Mouse (Mus musculus): ENCODE measurements around the gene Speer4b. TPM values are rescaled to one million over a fixed set of nuclear protein-coding genes. Genes with fewer than 3 reads are reported as not detected.
A peak's percentile ranks its signal among the peaks of the same experiment; 100 is the strongest.
"Not testable (repeated sequence)": the region's sequence is repeated elsewhere in the genome, so short reads cannot be mapped to it uniquely, and the experiment has no call there.

Gene Speer4b
- not detected for total RNA-seq (2022)

DNA sequence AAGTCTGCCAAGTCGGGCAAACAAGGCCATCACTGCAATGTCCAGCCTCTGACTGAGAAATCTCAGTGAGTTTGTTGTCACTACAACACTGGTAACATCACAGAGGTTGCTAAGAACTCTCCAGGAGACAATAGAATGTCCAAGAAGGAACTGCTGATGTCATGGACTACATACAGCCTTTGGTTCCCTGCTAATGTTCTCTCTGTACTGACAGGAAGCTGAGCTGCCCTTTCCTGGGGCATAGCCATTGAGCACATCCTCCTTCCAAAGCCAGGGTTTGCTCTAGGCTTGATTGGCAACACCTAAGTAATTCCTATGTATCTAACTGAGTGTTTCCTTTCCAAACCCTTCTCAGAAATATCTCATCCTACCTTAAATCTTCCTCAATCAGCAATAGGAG, at the start of gene Speer4b:
Gene Speer4b (minus strand): TSS at position 101 of the 400 bp plus-strand sequence.
- DNase-seq (ENCODE audit: low spot score): not testable (repeated sequence)

DNA sequence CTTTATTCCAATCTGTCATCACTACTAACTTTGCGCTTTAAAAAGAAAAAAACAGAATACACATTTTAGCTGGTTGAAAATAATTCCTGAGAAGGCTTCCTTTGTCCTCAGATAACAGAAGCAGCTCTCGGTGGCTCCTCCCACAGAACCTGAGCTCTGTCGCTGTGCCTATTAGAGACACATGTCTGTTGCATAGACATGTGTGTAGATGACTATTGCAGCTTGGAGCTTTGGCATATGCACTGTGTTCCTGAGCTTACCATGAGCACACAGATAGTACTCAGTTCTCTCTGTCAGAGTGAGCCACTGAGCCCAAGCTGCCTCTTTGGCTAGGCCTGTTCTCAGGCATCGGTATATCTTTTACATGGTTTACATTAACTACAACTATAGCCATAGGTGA, 48.1 kb upstream of the Speer4b start:
- no peak for DNase-seq (ENCODE audit: low spot score)

DNA sequence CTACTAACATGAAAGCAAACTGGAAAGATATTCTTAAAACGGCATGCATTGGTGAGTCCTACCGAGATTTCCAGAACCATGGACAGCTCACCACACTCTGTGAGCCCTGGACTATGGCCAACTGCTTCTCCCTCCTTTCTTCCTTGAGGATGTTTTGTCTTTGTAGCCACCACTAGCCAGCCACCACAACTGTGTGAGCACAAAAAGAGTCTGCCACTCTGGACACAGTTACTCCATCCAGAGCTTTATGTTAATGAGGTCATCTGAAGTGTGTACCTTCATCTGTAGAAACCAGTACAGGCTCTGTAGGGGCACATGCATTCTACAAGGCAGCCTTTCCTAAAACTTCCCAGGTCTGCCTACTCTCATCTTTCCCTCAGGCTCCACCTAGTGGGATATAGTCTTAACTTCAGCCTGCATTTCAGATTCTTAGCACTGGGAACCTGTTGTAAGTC, 43.6 kb upstream of the Speer4b start:
- peak; percentile 1 for DNase-seq (ENCODE audit: low spot score)

DNA sequence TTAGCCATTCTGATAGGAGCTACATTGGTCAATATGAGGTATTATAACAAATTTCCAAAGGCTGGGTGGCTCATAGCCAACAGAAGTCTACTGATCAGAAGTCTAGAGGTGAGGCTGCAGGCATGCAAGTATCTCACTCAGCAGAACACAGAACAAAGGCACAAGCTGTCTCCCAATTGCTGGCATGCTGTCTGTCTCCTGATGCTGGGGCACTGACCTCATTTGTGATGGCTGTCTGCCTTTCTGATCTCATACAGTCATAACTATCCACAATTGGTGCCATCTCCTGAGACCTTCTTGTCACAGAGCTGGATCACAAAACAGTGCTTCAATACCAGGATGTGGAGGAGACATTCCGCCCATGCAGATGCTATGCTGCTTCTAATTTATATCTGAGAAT, 25.7 kb upstream of the Speer4b start:
- no peak for DNase-seq (ENCODE audit: low spot score)

DNA sequence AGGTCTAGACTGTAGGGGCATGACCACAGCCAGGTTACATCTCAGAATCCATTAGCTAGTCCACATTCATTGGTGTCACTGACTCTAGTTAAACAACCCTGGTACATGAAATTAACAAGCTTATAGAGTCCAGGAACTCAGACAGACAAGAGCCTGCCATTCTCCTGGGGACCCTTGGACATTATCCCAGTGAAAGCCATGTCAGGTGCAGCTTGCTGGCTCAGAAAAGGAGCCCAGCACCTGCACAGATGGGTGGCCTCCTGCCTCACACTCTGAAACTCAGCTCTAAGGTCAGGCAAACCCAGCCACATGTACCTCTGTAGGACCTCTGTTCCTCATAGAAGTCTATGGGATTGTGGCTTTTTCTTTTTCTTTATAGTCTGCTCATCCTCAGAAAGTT, 17.5 kb upstream of the Speer4b start:
- DNase-seq (ENCODE audit: low spot score): no peak

DNA sequence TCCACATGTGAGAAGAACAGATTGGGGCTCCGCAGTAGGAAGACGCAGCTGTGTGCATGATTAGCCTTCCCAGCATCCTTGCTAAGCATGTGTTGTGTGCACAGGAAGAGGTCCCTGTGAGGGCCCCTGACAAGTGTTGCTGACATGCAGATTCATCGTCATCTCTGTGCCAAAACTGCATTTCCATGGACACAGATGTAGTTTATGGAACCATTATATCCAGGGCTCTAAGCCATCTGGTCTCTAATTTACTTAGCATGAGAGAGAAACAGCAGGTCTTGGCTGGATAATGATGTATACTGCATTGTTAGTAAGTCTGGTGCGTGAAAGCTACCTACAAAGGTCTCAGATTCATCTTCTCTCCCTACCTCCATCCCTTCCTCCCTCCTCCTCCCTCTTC, 10.3 kb downstream of the Speer4b start:
- no peak for DNase-seq (ENCODE audit: low spot score)

DNA sequence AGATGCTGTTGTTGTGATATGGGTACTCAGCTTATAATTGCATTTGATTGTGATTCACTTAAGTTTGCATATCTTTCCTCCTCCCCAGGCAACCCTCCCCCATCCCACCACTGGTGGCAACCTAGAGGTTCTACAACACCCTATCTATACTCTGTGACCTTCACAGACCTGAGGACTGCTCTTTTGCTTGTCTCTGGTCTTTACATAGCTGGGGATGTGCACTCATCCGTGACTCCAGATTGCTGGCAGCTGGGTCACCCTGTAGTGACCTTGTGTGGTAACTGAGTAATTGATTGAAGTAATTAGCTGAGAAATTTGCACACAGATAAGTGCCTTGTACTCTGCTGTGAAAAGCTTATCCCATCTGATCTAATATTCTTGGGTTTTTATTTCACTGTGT, 15.1 kb downstream of the Speer4b start:
- DNase-seq (ENCODE audit: low spot score): no peak

DNA sequence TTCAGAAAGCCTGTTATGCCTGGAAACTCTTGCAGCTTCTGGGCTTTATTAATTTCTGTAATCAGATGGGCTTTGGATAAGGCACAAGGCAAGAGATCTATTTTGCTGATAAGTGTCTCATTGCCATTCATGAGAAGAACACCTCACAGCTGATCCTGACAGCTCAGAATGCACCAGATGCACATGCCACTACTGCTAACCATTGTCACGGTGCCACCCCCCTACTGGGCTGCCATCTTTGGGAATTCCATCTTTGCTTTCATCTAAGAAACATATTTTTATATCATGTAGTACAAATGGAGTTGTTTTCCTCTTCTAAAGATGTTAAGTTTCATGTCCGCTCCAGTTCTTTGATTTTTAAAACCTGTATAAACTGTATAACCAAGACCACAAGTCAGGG, 19.5 kb downstream of the Speer4b start:
- DNase-seq (ENCODE audit: low spot score): no peak

DNA sequence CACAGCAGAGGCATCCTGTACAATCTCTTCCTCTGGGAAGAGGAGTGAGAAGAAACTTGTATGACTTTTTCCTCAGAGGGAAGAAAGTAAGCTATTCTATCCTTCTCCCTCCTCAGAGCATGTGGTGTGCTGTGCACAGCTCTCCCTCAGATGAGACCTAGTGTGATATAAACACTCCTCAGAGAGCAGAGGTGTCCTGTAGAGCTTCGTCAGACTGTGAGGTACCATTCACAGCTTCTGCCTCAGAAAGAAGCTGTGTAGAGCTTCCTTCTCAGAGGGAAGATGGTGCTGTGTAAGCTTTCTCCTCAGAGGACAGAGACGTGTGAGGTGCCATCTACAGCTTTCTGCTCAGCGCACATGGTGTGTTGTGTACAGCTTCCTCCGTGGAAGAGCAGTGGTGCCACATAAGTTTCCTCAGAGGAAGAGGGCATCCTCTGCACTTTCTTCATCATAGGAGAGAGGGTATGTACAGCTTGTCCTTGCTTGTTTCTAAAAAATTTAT, 26.2 kb downstream of the Speer4b start:
- no peak for DNase-seq (ENCODE audit: low spot score)

DNA sequence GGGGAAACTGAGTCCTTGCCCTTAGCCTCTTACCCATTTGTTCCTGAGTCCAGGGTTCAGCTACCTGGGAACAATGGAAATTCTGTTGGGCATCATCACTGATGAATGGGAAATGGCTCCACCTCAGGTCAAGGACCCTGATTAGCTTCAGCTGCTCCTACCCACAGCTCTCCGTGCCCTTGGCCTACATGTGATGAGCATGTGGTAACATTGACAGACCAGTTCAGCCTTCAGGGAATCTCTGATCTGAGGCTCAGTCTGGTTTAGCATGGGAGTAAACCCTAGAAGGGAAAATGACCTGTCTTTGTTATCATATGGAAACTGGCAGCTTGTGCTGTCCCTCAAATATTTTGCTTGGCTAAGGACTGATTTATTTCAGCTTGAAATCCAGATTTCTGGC, 43.6 kb downstream of the Speer4b start:
- no peak for DNase-seq (ENCODE audit: low spot score)

DNA sequence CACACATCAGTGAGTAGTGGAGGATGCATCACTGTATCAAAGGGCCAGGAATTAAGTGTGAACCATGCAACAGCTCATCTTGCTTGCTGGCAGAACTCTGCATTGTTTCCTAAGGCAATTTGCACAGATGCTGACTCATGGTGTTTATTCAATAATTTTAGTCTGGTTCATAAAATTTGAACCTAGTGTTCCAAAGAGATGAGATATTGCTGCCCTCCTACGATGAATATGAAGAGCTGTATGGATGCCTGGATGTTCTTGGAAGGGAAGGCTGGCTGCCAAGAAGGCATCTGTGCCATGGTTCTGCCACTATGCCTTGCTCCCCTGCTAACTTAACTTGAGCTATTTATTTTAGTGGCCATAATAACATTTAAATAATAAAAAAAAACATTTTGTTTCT, 44.3 kb downstream of the Speer4b start:
- DNase-seq (ENCODE audit: low spot score): no peak

DNA sequence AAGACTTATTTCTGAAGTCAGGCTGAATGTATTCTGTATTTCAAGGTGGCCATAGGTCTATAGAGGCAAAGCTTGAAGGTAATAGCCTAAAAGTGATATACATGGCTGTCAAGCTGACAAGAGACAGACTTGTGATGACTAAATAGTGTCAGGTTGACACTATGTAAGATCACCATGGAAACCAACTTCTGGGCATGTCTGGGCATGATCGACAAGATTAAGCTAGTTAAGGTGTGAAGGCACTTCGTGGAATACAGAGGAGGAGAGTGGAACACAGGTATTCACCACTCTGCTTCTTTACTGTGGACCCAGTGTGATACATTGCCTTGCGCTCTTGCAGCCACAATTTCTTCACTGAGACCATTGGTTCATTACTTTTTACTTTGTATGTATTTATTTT, 46.9 kb downstream of the Speer4b start:
- no peak for DNase-seq (ENCODE audit: low spot score)

DNA sequence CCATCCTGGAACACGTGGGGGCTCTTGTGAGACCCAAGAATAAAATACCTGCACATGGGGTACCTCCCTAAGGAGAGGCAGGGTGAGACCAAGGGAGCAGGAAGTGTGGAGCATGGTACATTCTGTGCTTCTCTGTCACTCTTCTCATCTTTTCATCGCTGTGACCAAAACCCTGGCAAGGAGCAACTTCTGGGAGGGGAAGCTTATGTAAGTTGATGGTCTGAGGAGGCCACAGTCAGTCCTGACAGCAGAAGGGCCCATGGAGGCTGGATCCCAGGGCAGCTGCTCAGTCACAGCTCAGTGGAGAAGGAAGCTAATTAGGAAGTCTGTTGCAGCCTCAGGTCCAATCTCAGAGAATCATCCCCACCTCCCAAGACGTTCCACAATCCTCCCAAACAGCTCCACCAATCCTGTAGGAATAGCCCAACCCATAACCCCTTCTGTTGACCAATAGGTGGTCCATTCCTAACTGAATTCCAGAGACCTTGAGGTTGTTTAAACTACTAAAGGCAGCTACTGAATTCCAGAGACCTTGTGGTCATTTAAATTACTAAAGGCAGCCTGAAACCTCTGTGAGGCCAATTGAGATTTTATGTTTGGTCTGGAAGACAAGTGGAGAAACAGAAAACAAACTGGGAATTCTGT, 47.9 kb downstream of the Speer4b start:
- no peak for DNase-seq (ENCODE audit: low spot score)

Data from heart, adult 8-10 months (tissue).